Mouse (Mus musculus): ENCODE measurements around the gene Mettl22. TPM values are rescaled to one million over a fixed set of nuclear protein-coding genes. Genes with fewer than 3 reads are reported as not detected.

Gene Mettl22
- polyA plus RNA-seq, 1 experiment from 2014 or later = 14.7 TPM

DNA sequence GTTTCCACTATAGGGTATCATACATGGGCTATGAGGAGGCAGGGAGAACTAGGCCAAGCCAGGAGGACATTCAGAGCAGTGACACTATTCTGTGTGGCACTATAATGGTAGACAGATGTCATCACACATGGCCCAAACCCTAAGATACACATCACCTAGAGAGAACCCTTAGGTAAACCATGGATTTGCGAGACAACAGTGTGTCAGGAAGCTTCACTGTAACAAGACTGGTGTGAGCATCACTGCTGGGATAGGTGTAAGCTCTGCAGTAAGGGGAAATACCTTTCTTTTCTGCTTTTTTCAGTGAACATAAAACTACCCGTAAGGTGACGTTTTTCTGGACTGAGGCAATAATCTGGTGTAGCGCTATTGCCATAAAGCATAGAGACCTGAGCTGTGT lies 12.2 kb upstream of the Mettl22 start:
- Histone ChIP-seq H3K4me1 (no peaks in the 10 kb centered on the region), H3K27ac (no peak overlapping the region), H3K4me3 (replicated peaks) (no peak overlapping the region), H3K9me3 (no peaks in the 10 kb centered on the region), H3K27me3 (replicated peaks) (no peaks in the 10 kb centered on the region), H3K9ac (no peak overlapping the region), H3K4me2 (no peak overlapping the region), H3K36me3 (no peaks in the 10 kb centered on the region)
- WGBS = 94% methylated on average over 4 of the region's 4 CpGs
- no peak for ATAC-seq (ENCODE audit: insufficient read depth, low FRiP score, low read depth)

DNA sequence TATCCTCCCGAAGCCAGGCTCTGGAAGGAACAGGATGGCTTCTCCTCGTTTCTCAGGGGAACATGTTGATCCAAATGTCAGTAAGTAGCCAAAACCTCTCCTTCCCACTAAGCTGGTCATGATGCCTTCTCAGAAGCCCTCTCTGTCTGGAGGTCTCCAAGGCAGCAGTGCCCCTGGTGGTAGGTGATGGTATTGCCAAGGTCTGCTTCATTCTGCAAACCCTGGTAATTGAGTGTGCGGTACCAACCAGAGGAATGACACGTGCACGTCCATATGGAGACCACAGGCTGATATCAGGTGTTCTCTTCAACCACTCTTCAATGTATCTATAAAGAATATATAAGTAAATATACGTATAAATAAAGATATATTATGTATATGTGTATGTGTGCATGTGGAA lies 11.5 kb upstream of the Mettl22 start:
- no peak overlapping the region for H3K4me3 ChIP-seq (replicated peaks)
- no peaks in the 10 kb centered on the region for H3K9me3 ChIP-seq
- H3K27ac ChIP-seq = no peak overlapping the region
- H3K9ac ChIP-seq = no peak overlapping the region
- ATAC-seq (ENCODE audit: insufficient read depth, low FRiP score, low read depth) = no peak
- no peaks in the 10 kb centered on the region for H3K4me1 ChIP-seq
- H3K36me3 ChIP-seq = no peaks in the 10 kb centered on the region
- H3K4me2 ChIP-seq = no peak overlapping the region
- no peaks in the 10 kb centered on the region for H3K27me3 ChIP-seq (replicated peaks)
- WGBS = 35% methylated on average over 6 of the region's 6 CpGs

DNA sequence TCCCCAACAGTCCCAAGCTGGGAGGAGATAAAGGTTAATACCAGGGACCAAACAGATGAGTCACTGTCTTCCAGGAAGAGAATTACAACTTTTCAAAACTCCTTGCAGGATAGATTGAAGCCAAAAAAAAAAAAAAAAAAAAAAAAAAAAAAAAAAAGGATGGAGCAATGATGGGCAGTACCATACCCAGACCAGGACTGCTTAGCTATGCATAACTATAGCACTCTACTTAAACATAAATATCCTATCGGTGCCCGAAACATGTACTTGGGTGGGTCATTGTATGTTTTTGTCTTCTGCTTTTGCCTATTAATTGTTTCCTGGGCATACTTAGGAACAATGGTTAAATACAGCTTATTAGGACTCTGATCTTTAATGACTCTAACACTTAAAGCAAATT lies 456 bp upstream of the Mettl22 start:
- 84% methylated on average over 2 of the region's 2 CpGs for WGBS
- Histone ChIP-seq H3K4me1 (0 out of 2 replicates have a peak, but pooled peaks cover 3% of the 10 kb centered on the region), H3K9ac (no peak overlapping the region), H3K36me3 (no peaks in the 10 kb centered on the region), H3K4me3 (replicated peaks) (peak overlapping the region; percentile 72), H3K4me2 (peak overlapping the region; percentile 84), H3K9me3 (no peaks in the 10 kb centered on the region), H3K27me3 (replicated peaks) (no peaks in the 10 kb centered on the region), H3K27ac (no peak overlapping the region)
- ATAC-seq (ENCODE audit: insufficient read depth, low FRiP score, low read depth) = peak; percentile 16; the same call in 1 of the 2 replicates

- H3K27ac ChIP-seq = no peak overlapping the region
- H3K9me3 ChIP-seq = no peaks in the 10 kb centered on the region
- H3K9ac ChIP-seq = no peak overlapping the region
- no peak overlapping the region for H3K4me3 ChIP-seq (replicated peaks)
- no peaks in the 10 kb centered on the region for H3K4me1 ChIP-seq
- H3K4me2 ChIP-seq = no peak overlapping the region
- H3K27me3 ChIP-seq (replicated peaks) = no peaks in the 10 kb centered on the region
- H3K36me3 ChIP-seq = peaks cover 26% of the 10 kb centered on the region
- 82% methylated on average over 9 of the region's 9 CpGs for WGBS
- no peak for ATAC-seq (ENCODE audit: insufficient read depth, low FRiP score, low read depth)
These were observed 16.9 kb downstream of the Mettl22 start for GRCm38 (mm10) chr16:8487396-8488005.

- Histone ChIP-seq H3K27ac (no peak overlapping the region), H3K27me3 (replicated peaks) (no peaks in the 10 kb centered on the region), H3K9ac (no peak overlapping the region), H3K36me3 (peaks cover 18% of the 10 kb centered on the region), H3K9me3 (no peaks in the 10 kb centered on the region), H3K4me3 (replicated peaks) (no peak overlapping the region), H3K4me1 (no peaks in the 10 kb centered on the region), H3K4me2 (no peak overlapping the region)
- no peak for ATAC-seq (ENCODE audit: insufficient read depth, low FRiP score, low read depth)
- 82% methylated on average over 5 of the region's 5 CpGs for WGBS
These were observed 18.8 kb downstream of the Mettl22 start for GRCm38 (mm10) chr16:8489340-8489739.

- WGBS = 42% methylated on average over 13 of the region's 13 CpGs
- no peaks in the 10 kb centered on the region for H3K4me1 ChIP-seq
- no peak for ATAC-seq (ENCODE audit: insufficient read depth, low FRiP score, low read depth)
These were observed 21.3 kb downstream of the Mettl22 start for GRCm38 (mm10) chr16:8491743-8492490.

DNA sequence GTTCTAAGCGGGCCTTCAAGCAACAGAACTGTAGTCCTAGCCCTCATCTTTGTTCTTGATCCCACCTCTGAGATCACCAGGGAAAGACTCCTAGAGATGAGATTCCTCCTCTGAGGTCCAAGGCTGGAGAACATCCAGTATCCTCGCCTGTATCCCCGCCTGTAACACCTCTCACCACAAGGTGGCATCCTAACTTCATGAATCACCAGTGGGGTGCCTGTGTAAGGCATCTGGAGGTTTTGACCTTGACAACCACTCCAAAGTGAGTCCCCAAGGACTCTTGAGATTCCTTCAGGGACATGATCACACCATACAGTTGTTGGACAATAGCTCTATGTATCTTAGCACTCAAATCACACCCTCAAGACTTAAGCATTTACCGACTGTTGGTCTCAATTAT lies 23.7 kb downstream of the Mettl22 start:
- WGBS = 23% methylated on average over 4 of the region's 4 CpGs
- Histone ChIP-seq H3K9me3 (no peaks in the 10 kb centered on the region), H3K9ac (no peak overlapping the region), H3K36me3 (0 out of 2 replicates have a peak, but pooled peaks cover 5% of the 10 kb centered on the region), H3K4me1 (no peaks in the 10 kb centered on the region), H3K4me2 (no peak overlapping the region), H3K4me3 (replicated peaks) (no peak overlapping the region), H3K27me3 (replicated peaks) (no peaks in the 10 kb centered on the region), H3K27ac (no peak overlapping the region)
- ATAC-seq (ENCODE audit: insufficient read depth, low FRiP score, low read depth) = no peak

More at GRCm38 (mm10) chr16:8491743-8492490, 21.3 kb downstream of the Mettl22 start:
- Histone ChIP-seq H3K4me2 (no peak overlapping the region), H3K9me3 (no peaks in the 10 kb centered on the region), H3K27me3 (replicated peaks) (no peaks in the 10 kb centered on the region), H3K4me3 (replicated peaks) (no peak overlapping the region), H3K36me3 (peaks cover 12% of the 10 kb centered on the region; the same call in 1 of the 2 replicates), H3K9ac (no peak overlapping the region), H3K27ac (no peak overlapping the region)

DNA sequence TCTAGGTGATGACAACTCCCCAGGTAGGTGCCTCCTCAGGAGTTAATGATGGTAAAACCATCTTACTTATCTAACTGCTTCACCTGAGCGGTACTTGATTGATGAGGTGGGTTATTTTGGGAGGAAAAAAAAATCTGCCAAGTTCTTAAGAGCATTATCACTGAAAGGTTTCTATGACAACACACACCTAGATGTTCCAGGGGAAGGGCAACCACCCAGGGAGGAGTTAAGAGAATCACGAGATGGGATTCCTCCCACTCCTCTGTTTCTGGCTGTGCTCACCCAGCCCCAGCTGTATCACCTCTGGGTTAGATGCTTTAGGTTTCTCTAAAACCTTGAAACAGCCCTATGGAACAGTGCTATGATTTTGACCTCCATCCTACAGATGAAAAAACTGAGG lies 26.4 kb downstream of the Mettl22 start:
- Histone ChIP-seq H3K9ac (no peak overlapping the region), H3K4me1 (no peaks in the 10 kb centered on the region), H3K4me3 (replicated peaks) (no peak overlapping the region), H3K9me3 (no peaks in the 10 kb centered on the region), H3K27me3 (replicated peaks) (no peaks in the 10 kb centered on the region), H3K4me2 (no peak overlapping the region), H3K27ac (no peak overlapping the region), H3K36me3 (no peaks in the 10 kb centered on the region)
- no peak for ATAC-seq (ENCODE audit: insufficient read depth, low FRiP score, low read depth)
- WGBS = 39% methylated on average over 2 of the region's 2 CpGs

- H3K4me3 ChIP-seq (replicated peaks) = no peak overlapping the region
- H3K9ac ChIP-seq = no peak overlapping the region
- ATAC-seq (ENCODE audit: insufficient read depth, low FRiP score, low read depth) = no peak
- no peak overlapping the region for H3K4me2 ChIP-seq
- H3K27ac ChIP-seq = no peak overlapping the region
- H3K9me3 ChIP-seq = no peaks in the 10 kb centered on the region
- H3K27me3 ChIP-seq (replicated peaks) = no peaks in the 10 kb centered on the region
- H3K36me3 ChIP-seq = no peaks in the 10 kb centered on the region
- no peaks in the 10 kb centered on the region for H3K4me1 ChIP-seq
- 30% methylated on average over 2 of the region's 2 CpGs for WGBS
These were observed 33.7 kb downstream of the Mettl22 start for GRCm38 (mm10) chr16:8504271-8504670.

GRCm38 (mm10) chr16:8509894-8510293 lies 39.3 kb downstream of the Mettl22 start:
- H3K9me3 ChIP-seq = no peaks in the 10 kb centered on the region
- no peak overlapping the region for H3K27ac ChIP-seq
- H3K4me1 ChIP-seq = peaks cover 10% of the 10 kb centered on the region
- no peak overlapping the region for H3K4me3 ChIP-seq (replicated peaks)
- H3K27me3 ChIP-seq (replicated peaks) = no peaks in the 10 kb centered on the region
- no peak overlapping the region for H3K4me2 ChIP-seq
- H3K9ac ChIP-seq = no peak overlapping the region
- ATAC-seq (ENCODE audit: insufficient read depth, low FRiP score, low read depth) = no peak
- no peaks in the 10 kb centered on the region for H3K36me3 ChIP-seq
- 68% methylated on average over 5 of the region's 5 CpGs for WGBS

DNA sequence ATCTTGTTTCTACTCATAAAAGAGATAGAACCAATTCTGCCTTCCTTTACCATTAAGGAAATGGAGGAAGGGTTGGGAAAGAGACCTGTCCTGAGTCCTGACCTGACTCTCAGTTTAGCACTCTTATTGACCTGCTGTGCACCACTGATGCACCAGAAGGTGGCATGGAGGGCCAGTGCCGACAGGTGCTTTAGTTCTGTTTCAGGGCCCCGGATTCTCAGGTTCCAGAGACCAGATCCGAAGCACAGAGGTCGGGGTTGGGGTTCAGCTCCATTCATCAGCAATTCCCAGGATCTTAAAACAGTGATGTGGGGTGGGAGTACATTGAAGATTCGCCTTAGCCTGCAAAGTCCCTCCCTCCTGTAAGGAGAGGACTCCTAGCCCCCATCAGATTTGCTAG lies 42.2 kb downstream of the Mettl22 start:
- H3K9ac ChIP-seq = no peak overlapping the region
- no peak overlapping the region for H3K27ac ChIP-seq
- no peaks in the 10 kb centered on the region for H3K9me3 ChIP-seq
- H3K36me3 ChIP-seq = no peaks in the 10 kb centered on the region
- peaks cover 13% of the 10 kb centered on the region for H3K4me1 ChIP-seq
- 1% methylated on average over 5 of the region's 5 CpGs for WGBS
- H3K27me3 ChIP-seq (replicated peaks) = no peaks in the 10 kb centered on the region
- peak overlapping the region; percentile 87 for H3K4me2 ChIP-seq
- ATAC-seq (ENCODE audit: insufficient read depth, low FRiP score, low read depth) = peak; percentile 2; the same call in 1 of the 2 replicates
- peak overlapping the region; percentile 60 for H3K4me3 ChIP-seq (replicated peaks)

- peak within 1 kb of the TSS; percentile 44; the same call in 1 of the 2 replicates for H3K27ac ChIP-seq
These were observed 42.8 kb downstream of the Mettl22 start, which contains the start of gene Abat for GRCm38 (mm10) chr16:8513236-8513906. Gene Abat (plus strand): TSS chr16:8513429.

More at GRCm38 (mm10) chr16:8513236-8513906, 42.8 kb downstream of the Mettl22 start, which contains the start of gene Abat:
- Histone ChIP-seq H3K36me3 (no peaks in the 10 kb centered on the region), H3K9me3 (no peaks in the 10 kb centered on the region), H3K9ac (peak within 1 kb of the TSS; percentile 44), H3K4me1 (peaks cover 13% of the 10 kb centered on the region), H3K27me3 (replicated peaks) (no peaks in the 10 kb centered on the region), H3K4me3 (replicated peaks) (peak within 1 kb of the TSS; percentile 60), H3K4me2 (peak within 1 kb of the TSS; percentile 87)
- ATAC-seq (ENCODE audit: insufficient read depth, low FRiP score, low read depth) = peak; percentile 98
- under 1% methylated on average over 46 of the region's 46 CpGs for WGBS
